Mouse (Mus musculus) stomach, embryonic 16.5 days (tissue): Measurements from ENCODE around the gene Tfip11. TPM values are rescaled to one million over a fixed set of nuclear protein-coding genes. Genes with fewer than 3 reads are reported as not detected.

ENCODE experiments used
- ATAC-seq: fragments of 200-750 bp; cut with Nextera tagmentation; 2 replicates; pipeline ENCODE4 v1.8.0; 2017; ENCODE audit warnings: moderate number of reproducible peaks, moderate TSS enrichment; ENCODE audit not compliant: insufficient read depth, low FRiP score
- H3K27ac ChIP-seq: fragments of 300-500 bp; sonication (generic); 2 replicates; pipeline ENCODE4 v1.5.1; 2014; ENCODE audit warnings: low read length
- H3K27me3 ChIP-seq: fragments of 300-500 bp; sonication (generic); 2 replicates; pipeline ENCODE4 v1.6.1; 2014; ENCODE audit warnings: low read length, control low read depth, mixed read lengths; ENCODE audit not compliant: control insufficient read depth, insufficient read depth
- H3K36me3 ChIP-seq: fragments of 300-500 bp; sonication (generic); 2 replicates; pipeline ENCODE4 v1.6.1; 2014; ENCODE audit warnings: low read length; ENCODE audit not compliant: control insufficient read depth, insufficient read depth
- H3K4me1 ChIP-seq: fragments of 300-500 bp; sonication (generic); 2 replicates; pipeline ENCODE4 v1.6.1; 2014; ENCODE audit warnings: low read length, control low read depth, mixed read lengths; ENCODE audit not compliant: control insufficient read depth, insufficient read depth
- H3K4me2 ChIP-seq: fragments of 300-500 bp; sonication (generic); 2 replicates; pipeline ENCODE4 v1.6.1; 2014; ENCODE audit warnings: low read depth, low read length, mixed read lengths
- H3K4me3 ChIP-seq: fragments of 300-500 bp; sonication (generic); replicated peaks from 2 replicates; pipeline ENCODE4 v1.5.1; 2014; ENCODE audit warnings: mild to moderate bottlenecking, low read length
- H3K9ac ChIP-seq: fragments of 300-500 bp; sonication (generic); 2 replicates; pipeline ENCODE4 v1.6.1; 2014; ENCODE audit warnings: low read length
- H3K9me3 ChIP-seq: fragments of 300-500 bp; sonication (generic); replicated peaks from 2 replicates; pipeline ENCODE4 v1.6.1; 2016; ENCODE audit warnings: low read length, control low read depth; ENCODE audit not compliant: control insufficient read depth
- WGBS: fragments of 180-500 bp; shearing (Covaris S2); extraction: QIAGEN DNeasy Blood & Tissue Kit; methylation state at CpG from one replicate; pipeline ENCODE4 v1.1.7; 2014; 5-methylcytosine and 5-hydroxymethylcytosine counted together
- polyA plus RNA-seq: library from polyadenylated mRNA; unstranded; fragments of >200 nt; fragmentation: Nextera tagmentation; extraction: Ambion mirVana; gene quantifications from 2 replicates; pipeline ENCODE4 v1.2.1, GENCODE M21; 2015

The Tfip11 gene
- polyA plus RNA-seq, 1 experiment from 2014 or later = 27.6 TPM

DNA sequence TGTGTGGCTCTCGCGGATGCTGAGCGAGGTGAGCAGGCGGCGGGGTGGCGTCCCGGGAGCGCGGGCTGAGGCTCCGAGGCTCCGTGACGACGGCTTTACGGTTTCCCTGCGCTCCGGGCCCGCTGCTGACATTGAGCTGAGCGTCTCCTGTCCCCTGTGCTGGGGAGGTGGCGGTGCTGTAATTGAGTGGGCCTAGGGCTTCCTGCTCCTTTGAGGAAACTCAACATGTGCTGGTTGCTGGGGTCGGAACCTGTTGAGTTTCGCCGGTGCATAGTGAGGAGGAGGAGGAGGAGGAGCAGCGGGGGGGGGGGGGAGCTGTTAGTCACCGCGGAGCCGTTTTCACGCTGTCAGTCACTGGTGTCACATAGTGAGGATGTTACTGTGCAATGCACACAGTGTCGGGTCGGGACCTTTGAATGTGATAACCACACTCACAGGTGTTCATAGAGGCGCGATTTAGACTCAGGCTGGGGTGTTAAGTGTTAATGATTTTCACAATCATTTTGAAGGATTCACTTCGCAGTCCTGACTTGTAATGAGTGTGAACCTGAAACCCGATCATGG lies 370 bp downstream of the Tfip11 start:
- Histone ChIP-seq H3K4me3 (peak overlapping the region; percentile 90), H3K4me2 (peak overlapping the region; percentile 80), H3K9ac (peak overlapping the region; percentile 80), H3K4me1 (peaks cover 11% of the 10 kb centered on the region), H3K27ac (no peak overlapping the region), H3K27me3 (no peaks in the 10 kb centered on the region), H3K36me3 (peaks cover 22% of the 10 kb centered on the region), H3K9me3 (no peaks in the 10 kb centered on the region)
- ATAC-seq = peak; percentile 7; the same call in 1 of the 2 replicates
- WGBS = 1% methylated on average over 32 of the region's 33 CpGs

DNA sequence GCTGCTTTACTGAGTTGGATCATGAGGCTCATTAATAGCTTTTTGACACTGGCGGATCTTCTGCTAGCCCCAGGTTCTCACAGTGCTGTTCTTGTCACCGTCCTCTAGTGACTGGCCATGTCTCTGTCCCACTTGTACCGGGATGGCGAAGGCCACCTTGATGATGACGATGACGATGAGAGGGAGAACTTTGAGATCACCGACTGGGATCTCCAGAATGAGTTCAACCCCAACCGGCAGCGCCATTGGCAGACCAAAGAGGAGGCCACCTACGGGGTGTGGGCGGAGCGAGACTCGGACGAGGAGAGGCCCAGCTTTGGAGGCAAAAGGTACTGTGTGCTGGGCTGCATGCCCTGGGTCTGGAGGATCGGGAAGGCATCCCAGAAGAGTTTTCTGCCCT lies 1.7 kb downstream of the Tfip11 start:
- 89% methylated on average over 15 of the region's 15 CpGs for WGBS
- H3K27ac ChIP-seq = no peak overlapping the region
- peaks cover 11% of the 10 kb centered on the region for H3K4me1 ChIP-seq
- no peak overlapping the region for H3K9ac ChIP-seq
- no peak for ATAC-seq
- no peaks in the 10 kb centered on the region for H3K27me3 ChIP-seq
- H3K4me3 ChIP-seq = no peak overlapping the region
- H3K4me2 ChIP-seq = no peak overlapping the region
- peaks cover 35% of the 10 kb centered on the region for H3K36me3 ChIP-seq
- H3K9me3 ChIP-seq = no peaks in the 10 kb centered on the region

DNA sequence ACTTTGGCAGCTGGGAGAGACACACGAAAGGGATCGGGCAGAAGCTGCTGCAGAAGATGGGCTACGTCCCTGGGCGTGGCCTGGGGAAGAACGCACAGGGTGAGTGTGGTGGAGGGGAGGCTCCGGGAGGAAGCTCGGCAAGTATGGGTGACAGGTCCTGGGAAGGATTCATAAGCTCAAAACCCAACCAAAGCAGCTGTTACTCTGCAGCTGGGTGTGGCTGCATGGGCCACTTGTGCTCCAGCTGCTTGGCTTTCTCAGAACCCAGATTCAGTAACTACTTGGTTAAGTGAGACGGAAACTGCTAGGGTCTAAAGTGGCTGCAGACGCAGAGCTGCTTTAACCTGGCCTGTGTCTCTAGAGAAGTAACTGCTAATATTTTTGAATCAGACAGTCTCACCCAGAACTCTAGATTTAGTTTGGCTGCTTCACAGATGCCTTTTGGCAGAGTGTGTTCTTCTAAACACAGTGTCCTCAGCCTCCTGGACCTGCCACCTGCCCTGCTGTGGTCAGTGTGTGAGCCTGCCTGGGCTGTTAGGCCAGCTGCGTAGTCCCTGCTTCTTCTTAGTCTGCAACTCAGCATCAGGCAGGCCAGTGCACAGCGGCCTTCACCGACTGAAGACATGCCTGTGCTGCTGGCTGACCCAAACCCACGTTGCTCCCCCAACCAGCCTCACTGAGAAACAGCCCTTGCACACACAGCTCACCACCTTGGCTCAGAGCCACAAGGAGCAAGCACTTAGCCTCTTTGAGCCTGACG lies 3.8 kb downstream of the Tfip11 start:
- WGBS = 92% methylated on average over 14 of the region's 14 CpGs
- Histone ChIP-seq H3K4me2 (no peak overlapping the region), H3K27me3 (no peaks in the 10 kb centered on the region), H3K9ac (no peak overlapping the region), H3K36me3 (peaks cover 49% of the 10 kb centered on the region), H3K9me3 (no peaks in the 10 kb centered on the region), H3K4me1 (peaks cover 11% of the 10 kb centered on the region), H3K27ac (no peak overlapping the region), H3K4me3 (no peak overlapping the region)
- ATAC-seq = no peak

DNA sequence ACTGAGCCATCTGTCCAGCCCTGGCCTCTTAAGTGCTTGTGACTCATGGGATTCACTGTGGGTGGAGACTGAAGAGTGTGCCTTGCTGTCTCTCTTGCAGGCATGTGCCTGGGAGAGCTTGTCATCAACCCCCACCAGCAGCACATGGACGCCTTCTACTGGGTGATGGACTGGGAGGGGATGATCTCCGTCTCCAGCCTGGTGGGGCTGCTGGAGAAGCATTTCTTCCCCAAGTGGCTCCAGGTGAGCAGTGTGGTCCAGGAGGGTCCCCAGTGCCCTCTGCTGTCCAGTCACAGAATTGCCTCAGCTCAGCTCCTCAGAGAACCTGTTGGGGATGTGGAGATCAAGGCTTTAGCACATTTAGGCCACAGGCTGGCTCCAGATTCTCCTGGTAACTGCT lies 9.3 kb downstream of the Tfip11 start:
- Histone ChIP-seq H3K36me3 (peaks cover 59% of the 10 kb centered on the region), H3K4me2 (no peak overlapping the region), H3K27ac (no peak overlapping the region)

GRCm38 (mm10) chr5:112337004-112337403 lies 10.8 kb downstream of the Tfip11 start:
- Histone ChIP-seq H3K9me3 (no peaks in the 10 kb centered on the region), H3K9ac (no peak overlapping the region), H3K27ac (no peak overlapping the region), H3K4me1 (peaks cover 7% of the 10 kb centered on the region; the same call in 1 of the 2 replicates), H3K4me2 (no peak overlapping the region), H3K36me3 (peaks cover 45% of the 10 kb centered on the region), H3K4me3 (no peak overlapping the region), H3K27me3 (no peaks in the 10 kb centered on the region)
- no peak for ATAC-seq
- 90% methylated on average over 22 of the region's 22 CpGs for WGBS

More for the DNA sequence above, 9.3 kb downstream of the Tfip11 start:
- no peak overlapping the region for H3K9ac ChIP-seq
- H3K27me3 ChIP-seq = no peaks in the 10 kb centered on the region
- WGBS = 37% methylated on average over 2 of the region's 2 CpGs
- H3K9me3 ChIP-seq = no peaks in the 10 kb centered on the region
- no peak overlapping the region for H3K4me3 ChIP-seq
- ATAC-seq = no peak
- no peaks in the 10 kb centered on the region for H3K4me1 ChIP-seq

GRCm38 (mm10) chr5:112339215-112339614 lies 13.1 kb downstream of the Tfip11 start:
- no peak overlapping the region for H3K4me2 ChIP-seq
- H3K36me3 ChIP-seq = peaks cover 25% of the 10 kb centered on the region
- H3K4me1 ChIP-seq = peaks cover 13% of the 10 kb centered on the region; the same call in 1 of the 2 replicates
- no peaks in the 10 kb centered on the region for H3K27me3 ChIP-seq
- 68% methylated on average over 7 of the region's 7 CpGs for WGBS
- no peak for ATAC-seq
- H3K9ac ChIP-seq = no peak overlapping the region
- no peak overlapping the region for H3K27ac ChIP-seq
- no peak overlapping the region for H3K4me3 ChIP-seq
- H3K9me3 ChIP-seq = no peaks in the 10 kb centered on the region

- WGBS = 2% methylated on average over 63 of the region's 64 CpGs
- peaks cover 22% of the 10 kb centered on the region for H3K4me1 ChIP-seq
- 0 out of 2 replicates have a peak, but pooled peaks cover 8% of the 10 kb centered on the region for H3K36me3 ChIP-seq
- H3K9ac ChIP-seq = peak within 1 kb of the TSS; percentile 94
- H3K4me2 ChIP-seq = peak within 1 kb of the TSS; percentile 86
- H3K4me3 ChIP-seq = peak within 1 kb of the TSS; percentile 78
- no peaks in the 10 kb centered on the region for H3K9me3 ChIP-seq
- H3K27ac ChIP-seq = peak within 1 kb of the TSS; percentile 60
- ATAC-seq = peak; percentile 71
- H3K27me3 ChIP-seq = no peaks in the 10 kb centered on the region
Measured at GRCm38 (mm10) chr5:112342463-112343204, 16.5 kb downstream of the Tfip11 start, which contains the start of the genes Srrd and Hps4. Gene Srrd (minus strand): TSS chr5:112343040. Gene Hps4 (plus strand): TSS chr5:112343083.

GRCm38 (mm10) chr5:112343205-112343595 lies 17.0 kb downstream of the Tfip11 start:
- no peaks in the 10 kb centered on the region for H3K27me3 ChIP-seq
- under 1% methylated on average over 22 of the region's 24 CpGs for WGBS
- ATAC-seq = peak; percentile 71
- H3K4me2 ChIP-seq = peak overlapping the region; percentile 86
- H3K9me3 ChIP-seq = no peaks in the 10 kb centered on the region
- H3K9ac ChIP-seq = peak overlapping the region; percentile 94
- peak overlapping the region; percentile 60 for H3K27ac ChIP-seq
- peak overlapping the region; percentile 78 for H3K4me3 ChIP-seq
- H3K4me1 ChIP-seq = peaks cover 22% of the 10 kb centered on the region
- 0 out of 2 replicates have a peak, but pooled peaks cover 5% of the 10 kb centered on the region for H3K36me3 ChIP-seq
